Mouse (Mus musculus): ENCODE measurements around the gene Wnt9a.

Gene Wnt9a

DNA sequence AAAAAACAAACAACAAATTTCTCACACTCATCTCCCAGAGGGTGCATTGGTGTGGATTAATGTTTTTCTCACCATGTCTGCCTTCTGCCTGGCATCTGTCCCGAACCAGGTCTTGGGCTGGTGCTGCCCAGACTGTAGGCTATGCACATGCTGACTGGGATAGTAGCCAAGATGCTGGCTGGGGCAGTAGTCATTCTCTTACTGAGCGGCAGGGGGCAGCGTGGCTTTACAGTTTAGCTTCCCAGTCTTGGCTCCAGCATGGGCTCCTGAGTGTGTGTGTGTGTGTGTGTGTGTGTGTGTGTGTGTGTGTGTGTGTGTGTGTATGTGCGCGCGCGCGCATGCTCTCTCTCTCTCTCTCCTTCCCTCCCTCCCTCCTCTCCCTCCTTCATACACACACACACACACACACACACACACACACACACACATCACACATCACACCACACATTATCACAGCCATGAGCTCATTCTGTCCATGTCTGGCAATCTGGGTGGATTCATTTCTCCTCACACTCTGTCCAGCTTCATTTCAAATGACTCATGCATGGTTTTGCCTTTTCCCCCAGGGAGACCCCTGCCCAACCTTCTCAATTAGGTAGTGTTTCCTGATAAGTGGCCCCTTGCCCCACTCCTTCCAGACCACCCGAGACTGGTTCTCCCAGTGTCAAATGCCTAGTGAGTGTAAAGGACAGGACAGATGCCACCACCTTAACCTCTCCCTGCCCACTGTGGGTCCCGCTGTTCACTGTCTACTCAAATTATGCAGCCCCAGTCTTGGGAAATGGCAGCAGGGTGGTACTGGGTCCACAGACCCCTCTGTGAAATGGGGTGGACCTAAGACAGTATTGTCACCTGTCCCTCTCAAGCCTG, 3.8 kb upstream of the Wnt9a start:
- DNase-seq (ENCODE audit: low spot score in 2 of 2): peak; percentile 83 to 87

DNA sequence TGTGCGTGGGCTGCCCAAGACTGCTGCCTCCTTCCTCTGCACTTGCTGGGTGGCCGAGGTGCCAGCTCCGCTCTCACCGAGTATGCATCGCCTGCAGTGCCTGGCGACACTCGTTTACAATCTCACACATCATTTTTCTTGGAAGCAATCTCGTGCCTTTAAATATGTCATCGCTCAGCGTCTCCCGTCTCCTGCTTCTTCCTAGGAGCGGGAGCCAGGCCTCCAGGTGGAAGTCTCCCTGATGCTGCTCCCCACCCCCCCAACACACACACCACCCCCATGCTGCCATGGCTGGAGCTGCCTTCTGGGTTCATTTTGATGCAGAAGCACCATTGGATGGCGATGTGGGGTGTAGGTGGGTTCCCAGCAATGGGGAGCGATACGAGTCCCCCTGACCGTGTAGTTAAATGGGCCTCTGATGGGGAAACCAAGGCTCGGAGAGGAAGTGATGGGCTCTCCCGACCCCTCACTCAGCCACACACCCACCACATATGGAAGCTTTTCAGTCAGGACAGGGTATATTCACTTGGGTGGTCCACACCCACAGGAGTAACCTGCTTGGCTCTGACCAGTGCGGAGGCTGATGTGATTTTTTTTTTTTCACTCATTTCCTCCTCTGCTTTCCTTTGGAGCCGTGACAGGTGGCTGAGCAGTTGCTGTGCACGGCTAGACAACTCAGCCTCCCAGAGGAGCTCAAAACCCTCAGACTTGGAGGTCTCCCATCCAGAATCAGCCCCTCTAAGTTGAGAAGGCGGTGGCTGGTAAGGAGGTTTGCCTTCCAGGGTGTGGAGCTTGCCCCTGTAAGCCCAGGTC, 1.5 kb upstream of the Wnt9a start:
- peak in 1 of 2 experiments; percentile 56 for DNase-seq (ENCODE audit: low spot score in 2 of 2)

GRCm38 (mm10) chr11:59305821-59306215, 910 bp upstream of the Wnt9a start:
- peak in 1 of 2 experiments; percentile 57 for DNase-seq (ENCODE audit: low spot score in 2 of 2)

DNA sequence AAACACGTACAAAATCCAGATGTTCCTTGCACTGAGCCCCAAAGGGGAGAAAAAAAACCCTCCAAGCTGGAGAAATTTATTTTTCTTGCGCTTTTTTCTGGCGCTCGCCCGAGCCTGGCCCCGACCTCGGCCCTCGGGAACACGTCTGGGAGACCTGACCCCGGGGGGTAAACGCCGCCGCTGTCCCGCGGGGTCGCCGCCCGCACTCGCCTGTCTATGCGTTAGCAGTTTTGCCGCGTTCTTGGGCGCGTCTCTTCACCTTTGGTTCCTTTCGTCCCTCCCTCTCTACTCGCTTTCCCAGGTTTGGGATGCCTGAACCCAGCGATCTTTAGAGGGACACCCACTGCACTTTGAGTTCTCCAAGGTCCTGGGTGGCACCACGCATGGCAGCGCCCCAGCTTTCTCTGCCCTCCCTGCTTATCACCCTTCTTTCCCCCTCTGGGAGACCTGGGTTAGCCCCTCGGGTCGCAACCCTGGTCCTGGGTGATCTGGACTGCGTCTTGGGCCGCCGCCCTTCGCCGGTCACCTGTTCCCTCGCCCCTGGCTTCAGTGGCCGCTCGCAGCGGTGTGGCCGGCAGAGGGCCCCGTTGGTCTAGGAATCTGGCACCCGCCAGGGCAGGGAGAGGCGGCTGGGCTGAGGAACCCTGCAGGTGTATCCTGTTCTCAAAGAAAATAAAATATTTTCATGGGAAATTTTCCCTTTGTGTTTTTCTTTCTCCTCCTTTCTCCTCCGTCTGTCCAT, 865 bp downstream of the Wnt9a start:
- DNase-seq (ENCODE audit: low spot score in 2 of 2): peak; percentile 79 to 90

DNA sequence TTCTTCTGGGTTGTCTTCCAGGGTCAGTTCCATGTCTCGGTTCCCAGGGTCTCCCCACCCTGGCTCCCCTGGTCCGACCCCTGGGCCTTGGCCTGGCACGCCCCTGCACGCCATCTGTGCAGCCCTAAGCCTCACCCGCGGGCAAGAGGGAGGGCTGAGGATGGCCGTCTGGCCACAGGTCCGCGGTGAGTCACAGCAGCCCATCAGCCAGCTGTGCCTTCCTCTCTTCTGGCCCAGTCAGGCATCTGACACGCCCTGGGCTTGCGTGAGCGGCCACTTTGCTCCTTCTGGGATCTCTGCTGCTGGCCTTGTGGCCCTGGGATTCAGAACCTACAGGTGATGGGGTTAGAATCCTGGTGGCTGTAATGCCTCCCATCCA, 1.4 kb downstream of the Wnt9a start:
- peak in 1 of 2 experiments; percentile 61 for DNase-seq (ENCODE audit: low spot score in 2 of 2)

GRCm38 (mm10) chr11:59308625-59309024, 1.9 kb downstream of the Wnt9a start:
- DNase-seq (ENCODE audit: low spot score in 2 of 2): peak in 1 of 2 experiments; percentile 54

DNA sequence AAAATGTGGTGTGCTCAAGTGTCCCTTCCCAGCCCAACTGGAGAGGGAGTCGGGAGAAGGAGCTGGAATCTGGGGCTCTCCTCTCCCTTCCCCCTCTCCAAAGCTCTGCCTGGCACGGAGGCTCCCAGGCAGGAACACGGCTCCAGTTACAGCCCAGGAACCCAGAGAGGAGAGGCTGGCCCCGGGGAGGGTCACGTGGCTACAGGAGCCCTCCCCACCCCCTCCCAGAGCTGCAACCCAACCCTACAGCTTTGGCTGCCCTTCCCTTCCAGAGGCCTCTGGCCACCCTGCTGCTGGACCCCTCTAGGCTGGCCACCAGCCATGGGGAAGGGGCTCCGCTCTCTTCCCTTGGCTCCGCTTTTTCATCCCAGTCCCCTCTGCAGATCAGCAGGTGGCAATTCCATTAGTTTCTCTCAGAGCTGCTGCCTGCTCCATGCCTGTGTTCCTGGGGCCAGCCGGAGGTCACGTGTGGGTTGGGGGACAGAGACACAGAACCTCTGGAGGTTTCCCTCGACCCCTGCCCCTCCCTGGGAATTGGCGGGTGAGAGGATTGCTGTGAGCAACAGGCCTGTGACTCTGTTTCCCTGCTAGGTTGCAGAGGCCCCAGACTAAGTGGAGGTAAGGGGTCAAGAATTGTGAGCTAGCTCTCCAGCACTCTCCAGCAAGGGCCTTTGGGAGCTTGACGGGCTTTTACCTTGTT, 2.5 kb downstream of the Wnt9a start:
- peak; percentile 66 to 70 for DNase-seq (ENCODE audit: low spot score in 2 of 2)

GRCm38 (mm10) chr11:59309976-59310375, 3.2 kb downstream of the Wnt9a start:
- DNase-seq (ENCODE audit: low spot score in 2 of 2): peak in 1 of 2 experiments; percentile 50

DNA sequence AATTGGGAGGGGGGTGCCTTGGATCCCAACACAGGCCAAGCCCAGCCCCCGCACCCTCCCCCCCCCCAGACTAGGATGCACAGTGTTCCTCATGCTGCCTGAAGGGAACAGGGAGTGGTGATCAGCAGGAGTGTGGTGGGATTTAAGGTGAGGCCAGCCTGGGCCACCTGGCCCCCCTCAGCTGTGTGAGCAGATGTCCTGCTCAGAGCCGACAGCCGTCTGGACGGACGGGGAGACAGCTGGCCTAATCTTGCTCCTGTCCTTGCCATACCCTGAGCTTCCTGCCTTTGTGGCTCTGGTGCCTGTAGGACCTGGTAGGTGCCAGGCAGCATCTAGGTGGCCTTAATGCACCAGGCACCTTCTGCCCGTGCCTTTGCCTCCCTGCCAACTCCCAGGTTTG, 5.3 kb downstream of the Wnt9a start:
- DNase-seq (ENCODE audit: low spot score in 2 of 2): peak in 1 of 2 experiments; percentile 48

GRCm38 (mm10) chr11:59312501-59312900, 5.8 kb downstream of the Wnt9a start:
- DNase-seq (ENCODE audit: low spot score in 2 of 2): peak in 1 of 2 experiments; percentile 57

DNA sequence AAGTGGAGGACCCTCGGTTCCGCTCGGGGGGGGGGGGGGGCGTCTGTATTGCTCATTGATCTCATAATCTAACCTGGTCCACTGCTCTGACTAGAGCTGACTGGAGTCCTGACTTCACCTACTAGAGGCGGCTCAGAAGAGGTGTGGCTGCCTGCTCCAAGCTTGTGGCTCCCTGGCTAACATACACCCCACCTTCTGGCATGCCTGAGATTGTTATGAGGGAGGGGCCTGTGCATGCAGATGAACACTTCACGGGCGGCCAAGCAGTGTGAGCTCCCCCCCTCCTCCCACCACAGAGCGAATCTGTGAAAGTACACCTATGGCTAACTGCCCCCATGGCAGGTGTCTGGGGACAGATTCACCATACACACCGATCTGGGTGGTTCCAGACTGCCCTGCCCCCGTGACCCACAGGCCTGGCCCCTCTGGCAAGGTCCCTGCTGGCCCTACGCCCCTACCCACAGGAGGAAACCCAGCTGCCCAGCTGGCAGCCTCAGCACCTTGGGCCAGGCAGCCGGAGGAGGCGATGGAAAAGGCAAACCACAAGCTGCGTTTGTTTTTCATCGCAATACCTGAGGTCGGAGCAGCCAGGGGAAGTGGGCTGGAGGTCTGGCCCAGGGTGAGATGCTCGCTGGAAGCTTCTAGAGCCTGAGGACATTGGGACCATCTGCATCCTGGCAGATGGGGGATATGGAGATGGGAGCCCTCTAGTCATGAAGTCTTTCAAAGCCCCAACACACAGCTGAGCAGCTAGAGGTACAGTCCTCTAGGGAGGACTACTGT, 6.5 kb downstream of the Wnt9a start:
- peak in 1 of 2 experiments; percentile 60 for DNase-seq (ENCODE audit: low spot score in 2 of 2)

DNA sequence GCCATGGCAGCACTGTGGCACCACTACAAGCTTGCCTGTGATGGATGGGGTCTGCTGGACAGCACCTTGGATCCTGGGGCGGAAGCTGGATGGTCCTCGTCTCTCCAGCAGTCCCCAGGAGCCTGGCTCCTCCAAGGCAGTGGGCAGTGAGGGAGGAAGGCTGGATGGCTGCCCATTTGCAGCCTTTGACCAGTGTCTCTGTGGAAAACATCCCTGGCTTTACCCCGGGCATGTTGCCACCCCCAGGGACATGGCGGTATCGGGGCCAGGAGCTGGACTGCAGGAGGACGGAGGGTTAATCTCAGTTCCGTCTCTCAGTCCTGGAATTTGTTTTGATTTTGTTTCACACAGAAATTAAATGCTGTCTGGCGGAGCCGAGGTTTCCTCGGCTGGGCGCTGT, 7.2 kb downstream of the Wnt9a start:
- peak in 1 of 2 experiments; percentile 60 for DNase-seq (ENCODE audit: low spot score in 2 of 2)

DNA sequence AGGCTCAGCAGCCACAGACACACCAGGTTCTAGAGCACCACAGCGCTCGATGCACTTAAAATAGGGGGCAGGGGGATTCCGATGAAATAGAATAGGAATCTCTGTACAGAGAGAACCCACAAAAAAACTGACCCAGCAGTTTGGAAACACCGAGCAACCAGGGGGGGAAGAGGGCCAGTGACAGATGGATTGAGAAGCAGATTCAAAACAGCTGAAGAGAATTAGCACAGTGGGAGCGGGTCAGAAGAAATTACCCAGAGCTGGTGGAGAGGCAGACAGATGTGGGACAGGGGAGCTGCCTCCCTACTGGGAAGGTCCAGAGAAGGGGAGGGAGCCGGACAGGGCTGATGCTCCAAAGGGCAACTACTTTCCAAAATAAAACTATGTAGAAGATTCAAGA, 9.8 kb downstream of the Wnt9a start:
- no peak for DNase-seq (ENCODE audit: low spot score in 2 of 2)

DNA sequence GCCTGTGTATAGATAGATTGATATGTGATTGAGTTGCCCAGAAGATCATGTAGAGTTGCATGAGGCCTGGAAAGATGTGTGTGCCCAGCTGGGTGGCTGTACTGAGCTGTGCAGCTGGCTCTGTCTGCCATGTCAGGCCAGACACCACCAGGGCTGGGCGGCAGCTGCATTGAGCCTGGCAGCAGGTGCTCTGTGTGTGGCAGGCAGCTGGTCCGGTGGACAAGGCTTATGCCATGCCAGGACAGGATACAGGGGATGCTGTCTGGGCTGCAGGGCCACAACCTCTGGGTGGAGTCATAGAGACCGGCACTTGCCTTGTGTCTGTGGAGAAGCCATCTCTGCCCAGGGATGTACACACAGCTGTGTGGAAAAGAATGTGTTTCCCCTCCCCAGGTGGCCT, 16.3 kb downstream of the Wnt9a start:
- DNase-seq (ENCODE audit: low spot score in 2 of 2): no peak

DNA sequence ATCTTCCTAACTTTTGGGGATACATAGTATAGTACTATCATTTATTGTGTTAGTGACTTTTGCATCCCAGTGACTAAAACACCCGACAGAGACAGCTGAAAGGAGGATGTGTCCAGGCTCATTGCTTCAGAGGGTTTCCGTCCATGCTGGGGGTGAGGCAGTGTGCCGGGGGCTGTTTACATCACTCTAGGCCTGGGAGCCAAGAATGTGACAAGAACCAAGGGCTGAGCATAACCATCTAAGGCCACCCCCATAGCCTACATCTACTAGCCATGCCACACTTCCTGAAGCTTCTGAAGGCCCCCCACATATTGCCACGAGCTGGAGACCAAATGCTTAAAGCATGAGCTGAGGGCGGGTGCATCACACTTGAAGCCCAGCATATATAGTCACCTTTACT, 18.0 kb downstream of the Wnt9a start:
- no peak for DNase-seq (ENCODE audit: low spot score in 2 of 2)

GRCm38 (mm10) chr11:59327625-59328024, 20.9 kb downstream of the Wnt9a start:
- no peak for DNase-seq (ENCODE audit: low spot score in 2 of 2)

DNA sequence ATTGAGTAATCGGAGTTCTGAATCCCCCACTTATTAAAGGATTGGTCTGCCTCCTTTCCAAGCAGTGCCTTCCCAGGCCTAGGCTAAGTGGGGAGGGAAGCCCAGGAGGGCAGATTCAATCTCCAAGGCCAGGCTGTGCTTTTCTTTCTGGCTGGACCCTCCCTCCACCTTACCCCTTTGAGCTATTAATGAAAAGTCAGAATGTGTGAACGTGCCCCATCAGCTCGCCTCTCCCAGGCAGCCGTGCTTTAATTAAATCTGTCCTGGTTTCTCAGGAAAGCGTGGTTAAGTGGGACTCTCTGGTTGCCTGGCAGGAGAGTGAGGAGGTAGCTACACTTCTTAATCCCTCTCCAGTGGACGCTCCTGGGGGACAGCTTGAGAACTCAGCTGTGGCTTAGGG, 22.9 kb downstream of the Wnt9a start:
- DNase-seq (ENCODE audit: low spot score in 2 of 2): no peak

DNA sequence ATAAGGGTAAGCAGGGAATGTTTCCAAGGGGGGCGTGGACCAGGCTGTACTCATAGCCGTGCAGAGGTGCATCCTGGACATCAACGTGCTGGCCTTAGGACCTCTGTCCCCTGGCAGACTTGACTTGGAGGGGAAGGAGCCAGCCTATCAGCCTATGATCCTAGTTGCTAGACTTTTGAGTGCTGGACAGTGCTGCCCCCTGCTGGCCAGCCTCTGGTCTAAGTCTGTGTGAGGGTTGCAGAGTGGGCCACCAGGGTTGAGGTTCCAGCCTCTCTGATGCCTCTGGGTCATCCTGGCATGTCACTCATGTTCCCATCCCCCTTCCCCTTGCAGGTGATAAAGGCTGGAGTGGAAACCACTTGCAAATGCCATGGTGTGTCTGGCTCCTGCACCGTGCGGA, 23.8 kb downstream of the Wnt9a start:
- peak in 1 of 2 experiments; percentile 82 for DNase-seq (ENCODE audit: low spot score in 2 of 2)

GRCm38 (mm10) chr11:59331167-59331869, 24.6 kb downstream of the Wnt9a start:
- no peak for DNase-seq (ENCODE audit: low spot score in 2 of 2)

DNA sequence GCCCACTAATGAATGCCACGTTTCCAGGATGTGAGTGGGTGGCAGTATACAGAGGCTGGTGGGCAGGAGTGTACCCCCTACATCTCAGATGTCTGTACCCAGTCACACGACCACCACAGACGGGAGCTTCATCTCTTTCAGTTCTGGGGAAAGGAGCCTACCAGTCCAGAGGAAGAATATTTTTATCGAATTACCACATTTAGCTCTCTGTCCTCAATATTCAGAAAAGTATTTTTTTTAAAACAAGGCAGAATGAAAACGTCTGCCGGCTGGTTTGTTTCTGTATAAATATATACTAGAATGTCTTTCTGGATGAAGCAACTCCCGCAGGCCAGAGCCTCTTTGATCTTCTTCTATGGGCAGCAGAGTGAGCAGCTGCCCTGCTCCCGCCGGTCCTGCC, 26.2 kb downstream of the Wnt9a start:
- no peak for DNase-seq (ENCODE audit: low spot score in 2 of 2)
